Mouse (Mus musculus) spleen, adult 18-20 months (tissue): ENCODE results near the gene Mydgf.
A peak's percentile ranks its signal among the peaks of the same experiment; 100 is the strongest.

Experiments
- DNase-seq, 2 experiments: peaks; one replicate each; pipeline ENCODE4 v3.0.0; 2022; ENCODE audit warnings: mixed read lengths in 2 of 2

Gene Mydgf

DNA sequence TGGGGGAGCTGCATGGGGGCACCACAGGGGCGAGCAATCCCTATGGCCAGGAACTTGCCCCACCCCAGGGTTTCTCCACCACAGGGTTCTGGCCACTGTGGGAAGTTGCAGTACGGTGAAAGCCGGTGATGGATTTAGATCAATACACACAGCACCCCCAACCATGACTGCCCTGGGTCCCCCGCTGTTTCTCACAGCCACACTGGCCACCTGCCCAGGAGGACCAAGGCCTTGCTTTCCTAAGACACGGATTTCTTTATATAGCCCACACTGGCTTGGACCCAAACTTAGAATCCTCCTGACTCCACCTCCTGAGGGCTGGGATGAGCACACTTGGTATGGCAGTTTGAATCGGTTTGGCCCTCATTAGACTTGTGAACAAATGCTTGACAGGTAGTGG is 7.5 kb upstream of the Mydgf start:
- DNase-seq = no peak

DNA sequence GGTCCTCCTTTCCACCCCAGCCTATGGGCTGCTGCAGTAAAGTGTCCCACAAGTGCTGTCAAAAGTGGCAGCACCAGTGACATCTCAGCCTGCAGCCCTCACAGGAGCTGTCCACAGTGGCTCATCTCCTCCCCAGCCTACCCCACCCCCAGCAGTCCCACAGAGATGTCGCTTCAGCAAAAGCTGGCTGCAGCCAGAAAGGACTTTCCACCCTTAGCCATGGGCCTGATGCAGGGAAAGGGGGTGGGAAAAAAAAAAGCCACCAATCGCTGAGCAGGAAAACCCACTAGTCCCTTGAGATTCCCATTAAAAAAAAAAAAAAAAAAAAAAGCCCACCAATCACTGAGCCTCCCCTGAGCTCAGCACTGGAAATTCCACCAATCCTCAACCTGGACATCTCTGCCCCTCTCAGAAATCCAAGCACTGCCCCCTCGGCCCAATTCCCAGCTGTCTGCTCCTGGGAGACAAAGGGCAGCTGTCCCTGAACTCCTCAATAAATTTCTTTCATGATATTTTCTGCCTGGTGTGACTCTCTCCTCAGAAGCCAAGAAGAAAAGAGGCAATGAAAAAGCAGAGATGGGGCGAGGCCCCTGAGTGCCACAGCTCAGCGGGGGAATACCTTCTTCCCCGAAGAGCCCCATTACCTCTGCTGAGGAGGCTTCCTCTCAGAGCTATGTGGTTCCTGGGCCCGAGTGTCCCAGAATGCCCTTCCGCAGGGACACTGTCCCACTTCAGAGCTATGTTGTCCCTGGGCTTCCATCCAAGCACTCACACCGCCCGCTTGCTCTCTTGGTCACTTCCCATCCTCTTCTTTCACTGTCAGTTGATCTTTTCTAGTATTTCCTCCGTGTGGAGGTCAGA is 1.8 kb upstream of the Mydgf start:
- DNase-seq = no peak

DNA sequence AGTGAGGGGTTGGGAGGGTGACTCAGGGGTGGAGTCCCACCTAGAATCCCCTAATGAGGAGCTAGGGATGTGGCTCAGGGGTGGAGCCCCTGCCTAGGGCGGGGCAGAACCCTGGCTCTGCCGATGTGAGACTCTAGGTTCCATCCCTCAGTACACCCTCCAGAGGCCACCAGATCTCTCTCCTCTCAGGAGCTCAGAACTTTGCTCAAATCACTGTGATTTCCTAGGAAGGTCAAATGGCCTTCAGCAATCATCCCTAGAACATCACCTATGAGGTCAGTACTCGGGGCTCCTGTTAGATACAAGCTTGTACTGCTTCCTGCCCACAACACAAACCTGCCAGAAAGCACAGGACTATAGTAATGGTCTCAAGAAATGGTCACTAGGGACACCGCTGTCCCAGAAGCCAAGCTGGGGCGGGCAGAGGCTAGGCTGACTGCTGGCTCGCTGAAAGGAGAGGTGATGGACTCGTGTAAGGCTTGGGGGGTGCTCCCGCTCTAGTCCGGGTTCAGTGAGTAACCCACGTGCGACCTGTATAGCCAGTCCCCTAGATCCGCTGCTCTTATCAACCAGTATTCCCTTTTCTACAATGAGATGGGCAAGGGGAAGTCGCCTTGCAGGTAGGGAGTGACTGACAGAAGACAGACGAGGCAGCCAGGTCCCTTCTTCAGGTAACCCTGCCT is 604 bp downstream of the Mydgf start:
- DNase-seq = no peak

DNA sequence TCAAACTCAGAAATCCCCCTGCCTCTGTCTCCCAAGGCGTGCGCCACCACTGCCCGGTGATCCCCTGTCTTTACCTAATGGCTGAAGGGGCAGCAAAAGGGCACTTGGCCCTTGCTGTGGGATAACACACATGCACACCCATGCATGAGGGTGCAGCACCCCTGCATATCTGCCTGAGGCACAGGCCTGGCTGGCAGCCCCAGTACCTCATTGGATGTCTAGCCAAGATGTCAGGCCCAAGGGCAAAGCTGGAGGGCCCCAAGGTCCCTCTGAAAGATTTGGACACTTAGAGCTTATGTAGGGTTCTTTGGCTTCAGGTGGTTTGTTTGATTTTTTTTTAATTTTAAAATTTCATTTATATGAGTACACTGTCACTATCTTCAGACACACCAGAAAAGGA is 8.3 kb downstream of the Mydgf start:
- no peak for DNase-seq

DNA sequence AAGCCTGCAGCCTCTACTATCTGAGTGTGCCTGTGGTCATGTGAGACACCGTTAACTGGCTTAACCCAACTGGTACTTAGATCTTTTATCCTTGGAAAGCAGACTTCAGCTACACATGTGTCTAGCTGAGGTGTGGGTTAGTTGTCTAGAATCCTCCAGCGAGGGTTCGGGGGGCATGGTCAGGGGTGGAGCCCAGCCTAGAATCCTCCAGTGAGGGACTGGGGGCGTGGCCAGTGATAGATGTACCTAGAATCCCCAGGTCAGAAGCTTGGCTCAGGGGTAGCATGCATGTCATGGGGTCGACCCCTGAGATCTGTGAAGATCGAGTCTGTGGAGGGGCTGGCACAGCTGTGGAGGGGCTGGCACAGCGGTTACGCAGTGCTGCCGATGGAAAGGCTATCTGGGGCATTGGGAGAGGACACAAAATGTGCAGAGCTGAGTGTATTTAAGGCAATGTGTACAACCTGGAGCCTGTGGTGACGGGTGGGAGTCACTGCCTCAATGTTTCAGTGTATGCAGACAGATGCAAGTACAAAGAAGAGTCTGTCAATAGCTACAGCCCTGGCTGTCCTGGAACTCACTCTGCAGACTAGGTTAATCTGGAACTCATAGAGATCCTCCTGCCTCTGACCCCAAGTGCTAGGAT is 10.2 kb downstream of the Mydgf start:
- no peak for DNase-seq

DNA sequence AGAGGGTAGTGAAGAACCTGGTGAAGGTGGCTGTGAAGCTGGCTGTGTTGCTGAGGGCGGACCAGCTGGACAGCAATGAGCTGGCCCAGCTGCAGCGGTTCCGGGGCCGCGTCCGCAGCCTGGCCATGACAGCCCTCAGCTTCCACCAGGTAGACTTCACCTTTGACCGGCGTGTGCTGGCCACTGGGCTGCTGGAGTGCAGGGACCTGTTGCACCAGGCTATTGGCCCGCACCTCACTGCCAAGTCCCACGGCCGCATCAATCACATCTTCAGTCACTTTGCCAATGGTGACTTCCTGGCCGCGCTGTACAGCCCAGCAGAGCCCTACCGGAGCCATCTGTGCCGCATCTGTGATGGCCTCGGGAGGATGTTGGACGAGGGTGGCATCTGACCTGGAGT is 11.8 kb downstream of the Mydgf start:
- no peak for DNase-seq

DNA sequence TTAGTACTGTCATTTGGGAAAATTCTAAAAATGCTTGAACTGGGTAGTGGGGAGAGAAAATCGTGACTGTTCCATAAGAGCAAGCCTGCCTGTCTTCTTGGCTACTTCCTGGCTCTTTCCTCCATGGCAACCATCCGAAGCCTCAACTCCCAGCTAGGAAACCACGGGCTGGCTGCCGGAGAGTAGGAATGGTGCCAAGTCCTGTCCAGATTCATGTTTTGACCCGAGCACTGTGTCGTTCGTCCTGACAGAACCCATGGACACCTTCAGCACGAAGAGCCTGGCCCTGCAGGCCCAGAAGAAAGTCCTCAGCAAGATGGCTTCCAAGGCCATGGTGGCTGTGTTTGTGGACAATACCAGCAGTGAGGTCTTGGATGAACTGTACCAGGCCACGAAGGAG is 12.3 kb downstream of the Mydgf start:
- no peak for DNase-seq

DNA sequence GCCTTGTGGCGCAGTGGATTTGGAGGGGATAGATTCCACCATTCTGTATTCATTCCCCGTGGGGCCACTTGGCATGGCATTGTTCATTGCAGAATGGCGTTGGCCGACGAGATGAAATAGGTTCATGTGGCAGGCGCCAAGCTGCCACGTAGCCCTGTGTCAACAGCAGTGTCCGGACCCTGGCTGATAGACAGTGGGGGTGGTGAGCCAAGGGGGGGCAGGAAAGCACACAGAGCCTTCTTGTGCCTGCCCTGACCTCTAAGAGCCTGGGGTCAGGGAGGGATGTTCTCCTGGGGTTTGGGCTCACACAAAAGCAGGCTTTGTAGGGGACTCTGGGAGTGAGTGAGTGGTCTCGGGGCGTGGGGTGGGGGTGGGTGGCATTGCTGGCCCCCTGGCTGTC is 13.1 kb downstream of the Mydgf start:
- DNase-seq = no peak

DNA sequence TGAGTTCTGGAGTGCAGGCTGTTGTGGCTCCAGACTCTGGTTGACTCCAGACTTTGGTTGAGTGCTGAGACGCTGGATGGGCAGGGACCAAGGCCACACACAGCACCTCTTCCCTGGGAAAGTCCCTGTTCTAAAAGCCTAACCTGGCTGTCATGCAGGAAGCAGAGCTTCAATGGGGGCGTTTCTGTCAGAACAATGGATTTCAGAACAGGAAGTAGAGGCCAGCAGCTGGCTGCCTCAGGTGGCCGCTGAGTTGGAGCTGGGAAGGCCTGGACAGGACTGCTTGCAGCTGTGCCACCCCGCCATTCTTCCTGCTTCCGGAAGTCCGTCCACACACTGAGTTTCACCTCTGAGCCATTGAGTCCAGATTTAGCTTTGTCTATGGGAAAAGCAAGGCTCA is 13.9 kb downstream of the Mydgf start:
- DNase-seq = no peak

DNA sequence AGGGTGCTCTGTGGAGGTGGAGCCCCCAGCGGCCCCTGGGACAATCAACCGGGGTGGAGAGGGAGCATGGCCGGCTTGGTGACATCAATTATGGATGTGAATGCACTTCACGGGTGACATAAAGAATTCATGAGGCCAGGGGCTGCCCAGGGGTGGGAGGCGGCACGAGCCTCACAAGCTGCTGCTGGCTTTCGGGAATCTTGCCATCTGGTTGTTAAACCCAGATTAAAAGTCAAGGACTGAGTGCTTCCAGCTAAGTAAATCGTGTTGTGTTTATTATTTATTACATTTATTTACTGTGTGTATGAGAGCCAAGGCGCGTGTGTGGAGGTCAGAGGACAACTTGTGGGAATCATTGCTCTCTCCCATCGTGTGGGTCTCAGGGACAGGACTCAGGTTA is 18.0 kb downstream of the Mydgf start:
- DNase-seq = no peak

DNA sequence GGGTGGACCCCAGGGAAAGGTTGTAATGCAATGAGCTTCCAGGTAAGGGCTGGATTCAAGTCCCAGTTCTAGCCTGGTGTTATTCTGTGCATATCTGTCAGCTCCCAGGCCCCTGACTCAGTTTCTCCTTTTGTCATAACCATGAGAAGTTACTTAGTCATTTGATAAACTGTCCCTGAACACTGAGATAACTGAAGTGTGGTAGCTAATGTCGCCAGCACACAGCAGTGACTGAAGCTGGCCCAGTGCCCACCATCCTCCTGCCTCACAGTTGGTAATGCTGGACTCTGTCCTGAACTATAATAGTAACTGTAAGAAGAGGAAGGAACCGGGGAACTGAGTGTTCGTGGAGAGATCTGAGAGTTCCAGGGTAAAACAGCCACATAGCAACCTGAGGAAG is 19.2 kb downstream of the Mydgf start:
- no peak for DNase-seq

DNA sequence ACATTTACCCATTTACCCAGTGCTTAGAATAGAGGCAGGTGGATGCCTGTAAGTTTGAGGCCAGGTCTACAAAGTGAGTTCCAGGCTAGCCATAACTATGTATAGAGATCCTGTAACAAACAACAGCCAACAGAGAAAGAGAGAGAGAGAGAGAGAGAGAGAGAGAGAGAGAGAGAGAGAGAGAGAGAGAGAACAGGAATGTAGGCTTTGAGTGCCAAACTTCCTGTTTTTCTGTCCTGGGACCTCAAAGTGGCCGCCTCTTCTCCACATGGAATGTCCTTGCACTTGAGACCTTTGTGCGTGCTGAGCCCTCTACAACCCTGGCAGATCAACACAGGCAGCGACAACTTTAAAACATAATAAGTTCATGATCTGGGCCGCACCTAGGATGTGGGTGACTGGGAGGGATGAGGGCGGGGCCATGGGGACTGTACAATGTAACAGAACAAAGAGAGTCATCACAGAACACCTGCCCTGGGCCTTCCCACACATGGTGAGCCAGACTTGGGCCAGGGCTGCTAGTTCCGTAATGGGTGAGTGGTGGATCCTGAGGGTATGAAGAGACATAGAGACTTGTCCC is 20.1 kb downstream of the Mydgf start:
- peak in 1 of 2 experiments; percentile 33 for DNase-seq

DNA sequence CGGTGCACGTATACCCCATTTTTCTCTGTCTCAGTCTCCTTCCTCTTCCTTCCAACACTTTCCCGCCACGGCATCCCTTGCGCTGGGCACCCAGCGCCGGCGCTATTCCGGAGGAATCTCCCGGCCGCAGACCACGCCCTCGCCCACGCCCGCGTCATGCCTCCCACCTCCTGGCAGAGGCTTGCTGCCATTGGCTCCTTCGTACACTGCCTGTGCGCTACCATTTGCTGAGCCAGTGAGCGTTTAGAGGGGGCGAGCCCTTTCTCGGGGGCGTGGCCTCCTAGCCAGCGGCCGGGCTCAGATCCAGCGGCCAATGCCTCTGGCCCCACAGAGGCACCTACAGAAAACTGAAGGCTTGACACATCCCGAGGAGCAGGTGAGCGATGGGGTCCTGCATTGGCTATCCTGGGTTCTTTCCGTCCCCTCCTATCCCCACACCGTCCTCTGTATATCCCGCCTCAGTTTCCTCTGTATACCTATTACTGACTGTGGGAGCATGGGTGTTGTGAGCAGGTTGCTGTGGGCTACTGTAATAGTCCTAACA is 21.4 kb downstream of the Mydgf start, which contains the start of gene Tnfaip8l1:
Gene Tnfaip8l1 (plus strand): TSS at position 247 of the 544 bp plus-strand sequence.
- peak; percentile 85 to 89 for DNase-seq

DNA sequence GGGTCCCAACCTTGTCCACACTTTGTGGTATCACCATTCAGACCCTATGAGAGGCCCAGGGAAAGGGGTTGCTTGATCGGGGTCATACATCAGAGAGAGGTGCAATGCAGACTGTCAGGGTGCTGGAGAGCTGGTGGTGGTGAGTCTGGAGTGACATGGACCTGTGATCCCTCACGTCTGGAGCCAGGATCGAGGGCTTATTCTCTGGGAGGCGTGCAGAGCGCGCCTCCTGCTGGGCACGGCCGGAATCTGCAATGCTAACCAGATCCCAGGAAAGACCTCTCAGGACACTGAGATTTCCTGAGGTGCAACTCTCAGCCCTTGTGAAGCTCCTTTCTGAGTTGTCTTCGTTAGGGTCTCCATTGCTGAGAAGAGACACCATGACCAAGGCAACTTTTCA is 24.0 kb downstream of the Mydgf start:
- DNase-seq = peak in 1 of 2 experiments; percentile 44

DNA sequence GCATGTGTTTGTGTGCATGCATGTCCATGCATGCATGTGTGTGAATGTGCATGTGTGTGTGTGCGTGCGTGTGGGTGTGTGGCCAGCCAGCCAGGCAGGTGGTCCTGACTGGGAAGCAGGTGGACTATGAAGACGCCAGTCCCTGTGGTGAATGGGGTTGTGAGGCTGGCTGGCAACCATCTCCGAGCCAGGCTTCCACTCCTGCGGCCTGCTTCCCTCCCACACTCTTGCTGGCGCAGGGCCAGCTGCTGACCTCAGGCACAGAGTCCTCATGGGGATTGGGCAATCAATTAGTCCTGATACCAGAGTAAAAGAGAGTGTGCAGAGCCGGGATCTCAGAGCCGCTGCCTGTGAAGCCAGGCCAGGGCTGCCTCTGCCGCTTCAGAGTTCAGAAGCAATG is 30.1 kb downstream of the Mydgf start:
- no peak for DNase-seq

DNA sequence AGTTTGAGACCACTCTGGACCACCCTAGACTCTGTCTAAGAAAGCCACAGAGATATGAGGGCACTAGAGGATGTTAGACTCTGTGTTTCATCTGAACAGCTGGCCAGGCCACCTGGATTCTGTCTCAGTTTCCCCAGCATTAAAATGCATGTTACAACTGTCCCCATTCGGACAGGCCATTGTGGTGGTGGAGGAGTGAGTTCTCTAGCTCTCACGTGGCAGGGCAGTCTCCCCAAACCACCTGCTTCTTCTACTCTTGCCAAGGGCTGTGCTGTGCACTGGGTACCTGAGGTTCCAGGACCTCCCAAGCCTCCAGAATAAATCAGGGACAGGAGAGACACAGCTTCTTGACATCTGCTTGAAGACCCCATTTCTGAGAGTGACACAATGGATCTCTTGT is 33.8 kb downstream of the Mydgf start:
- no peak for DNase-seq

DNA sequence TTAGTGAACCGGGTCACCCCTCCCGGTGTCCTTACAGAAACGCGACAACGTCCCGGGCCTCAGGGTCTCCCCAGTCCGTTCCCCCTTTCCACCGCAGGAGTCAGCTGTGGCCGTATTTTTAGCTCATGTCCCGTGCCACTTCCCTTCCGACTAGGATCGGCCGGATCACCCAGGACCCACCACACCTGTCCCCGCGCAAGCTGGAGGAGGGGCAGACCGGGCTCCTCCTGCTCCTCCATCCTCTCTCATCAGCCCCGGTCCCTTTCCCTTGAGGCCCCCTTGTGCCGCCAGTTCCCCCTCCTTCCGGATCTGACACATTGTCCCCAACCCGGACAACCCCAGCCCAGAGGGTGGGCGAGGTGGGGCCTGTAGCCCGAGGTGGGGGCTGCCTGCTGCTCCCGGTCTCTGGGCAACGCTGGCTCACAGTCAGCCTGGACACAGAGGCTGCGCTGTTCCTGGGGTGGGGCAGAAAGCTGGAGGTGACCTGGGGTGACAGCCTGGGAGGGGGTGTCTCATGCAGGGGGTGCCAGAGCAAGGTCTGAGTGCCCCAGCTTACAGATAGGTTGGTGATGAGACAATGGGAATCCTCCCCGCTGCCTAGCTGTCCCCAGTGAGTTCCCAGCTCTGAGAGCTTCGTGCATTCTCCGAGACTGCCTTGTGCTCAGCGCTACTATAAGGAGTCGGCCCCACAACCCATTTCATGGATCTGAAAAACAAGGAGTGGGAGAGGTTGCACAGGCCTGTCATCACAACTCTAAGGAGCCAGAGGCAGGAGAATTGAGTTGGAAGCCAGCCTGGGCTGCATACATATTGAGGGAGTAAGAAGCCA is 34.7 kb downstream of the Mydgf start:
- no peak for DNase-seq

DNA sequence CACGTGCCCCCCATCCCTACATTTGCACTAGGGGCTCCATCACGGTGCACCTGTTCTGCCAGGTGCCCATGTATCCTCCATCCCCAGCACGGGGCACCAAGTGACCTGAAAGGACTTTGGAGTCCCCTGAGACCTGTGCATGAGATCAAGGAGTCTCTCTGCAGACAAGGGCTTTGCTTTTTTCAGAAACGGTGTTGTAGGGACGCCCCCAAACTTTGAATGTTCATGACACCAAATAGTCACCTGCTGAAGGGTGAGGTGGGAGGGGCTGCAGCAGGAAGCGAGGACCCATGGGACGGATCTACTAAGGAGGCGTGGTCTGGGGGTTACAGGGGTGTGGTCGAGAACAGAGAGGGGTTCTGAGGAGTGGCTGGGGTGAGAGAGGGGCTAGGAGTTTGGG is 35.4 kb downstream of the Mydgf start:
- no peak for DNase-seq

DNA sequence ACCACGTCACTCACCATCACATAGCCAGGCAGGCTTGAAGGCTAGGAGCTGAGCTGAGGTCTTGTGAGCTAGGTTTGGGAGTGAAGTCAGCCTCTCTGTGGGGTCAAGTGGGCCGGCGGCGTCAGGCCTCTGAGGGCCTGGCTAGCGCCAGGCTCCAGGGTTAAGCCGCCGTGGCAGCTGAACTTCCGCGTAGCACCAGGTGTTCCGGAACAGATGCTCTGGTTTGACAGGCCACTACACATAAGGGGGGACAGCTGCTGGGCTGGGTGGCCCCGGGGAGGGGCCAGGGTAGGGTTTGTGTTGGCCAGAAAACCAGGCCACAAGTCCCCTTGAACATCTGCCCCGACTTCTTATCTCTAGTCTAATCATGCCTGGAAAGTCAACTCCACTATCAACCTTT is 36.3 kb downstream of the Mydgf start:
- no peak for DNase-seq

DNA sequence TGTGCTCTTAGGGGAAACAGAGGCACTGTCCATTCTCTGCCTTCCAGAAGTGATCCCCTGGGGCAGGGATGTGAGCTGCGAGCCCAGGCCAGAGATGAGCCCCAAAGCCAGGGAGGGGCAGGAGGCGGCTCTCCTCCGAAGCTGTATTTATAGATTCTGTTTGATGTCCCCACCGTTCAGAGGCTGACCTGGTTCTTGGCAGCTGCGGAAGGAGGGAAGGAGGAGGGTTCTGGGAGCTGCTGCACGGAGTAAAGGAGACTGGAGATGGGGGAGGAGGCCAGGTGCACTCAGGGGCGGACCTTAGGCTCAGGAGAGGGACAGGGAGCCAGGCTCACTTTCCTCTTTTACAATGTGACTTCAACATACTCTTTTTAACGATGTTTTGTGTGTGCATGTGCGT is 37.6 kb downstream of the Mydgf start:
- no peak for DNase-seq

DNA sequence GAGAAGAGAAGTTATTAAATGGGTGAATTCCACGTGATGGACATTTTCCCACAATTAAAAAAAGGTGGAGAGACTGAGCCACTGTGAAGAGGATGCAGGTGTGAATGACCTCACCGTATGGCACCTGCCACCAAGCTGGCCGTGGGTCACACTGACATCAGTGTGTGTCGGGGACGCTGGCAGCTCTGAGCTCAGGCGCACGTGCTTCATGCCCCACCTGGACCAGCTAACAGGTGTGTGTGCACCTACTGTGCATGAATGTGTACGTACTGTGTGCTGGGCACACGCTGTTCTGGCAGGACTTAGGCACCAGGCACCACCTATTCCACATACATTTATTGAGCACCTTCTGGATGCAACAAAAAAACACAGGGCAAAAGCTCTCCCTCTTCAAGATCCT is 39.2 kb downstream of the Mydgf start:
- no peak for DNase-seq
